Mouse (Mus musculus) layer of hippocampus, adult 9-11 months (tissue): Measurements from ENCODE around the gene Plekho1.

Source experiments
- DNase-seq: peaks from one replicate; pipeline ENCODE4 v3.0.0; 2022

Plekho1 gene

GRCm38 (mm10) chr3:96001560-96001959 lies 5.8 kb upstream of the Plekho1 start:
- DNase-seq = no peak

GRCm38 (mm10) chr3:96000921-96001501 lies 5.2 kb upstream of the Plekho1 start:
- DNase-seq = peak; percentile 73

DNA sequence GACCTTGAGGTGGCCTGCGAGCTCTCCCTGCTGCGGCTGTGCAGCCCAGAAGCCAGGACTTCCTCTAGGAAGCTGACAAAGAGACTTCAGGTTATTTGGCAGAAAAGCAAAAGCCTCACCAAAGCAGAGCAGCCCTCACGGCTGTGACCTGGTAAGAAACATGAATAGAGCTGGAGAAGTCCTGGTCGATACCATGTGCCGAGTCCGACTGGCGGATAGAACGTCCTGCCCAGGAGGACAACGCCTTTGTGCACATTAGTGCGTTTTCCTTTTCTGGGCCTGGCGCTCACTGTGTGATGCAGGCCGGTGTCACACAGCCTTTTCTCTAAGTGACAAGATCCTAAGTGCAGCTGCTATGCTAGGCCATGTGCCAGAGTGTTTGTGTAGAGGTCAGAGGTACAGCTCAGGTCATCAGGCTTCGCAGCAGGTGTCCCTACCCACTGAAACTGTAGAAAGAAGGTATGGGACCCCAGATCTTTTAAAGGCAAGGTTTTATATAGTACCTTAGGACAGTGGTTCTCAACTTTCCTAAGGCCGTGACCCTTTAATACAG lies 4.4 kb upstream of the Plekho1 start:
- DNase-seq = no peak

- no peak for DNase-seq
Measured at GRCm38 (mm10) chr3:95999308-96000079, 3.7 kb upstream of the Plekho1 start.

DNA sequence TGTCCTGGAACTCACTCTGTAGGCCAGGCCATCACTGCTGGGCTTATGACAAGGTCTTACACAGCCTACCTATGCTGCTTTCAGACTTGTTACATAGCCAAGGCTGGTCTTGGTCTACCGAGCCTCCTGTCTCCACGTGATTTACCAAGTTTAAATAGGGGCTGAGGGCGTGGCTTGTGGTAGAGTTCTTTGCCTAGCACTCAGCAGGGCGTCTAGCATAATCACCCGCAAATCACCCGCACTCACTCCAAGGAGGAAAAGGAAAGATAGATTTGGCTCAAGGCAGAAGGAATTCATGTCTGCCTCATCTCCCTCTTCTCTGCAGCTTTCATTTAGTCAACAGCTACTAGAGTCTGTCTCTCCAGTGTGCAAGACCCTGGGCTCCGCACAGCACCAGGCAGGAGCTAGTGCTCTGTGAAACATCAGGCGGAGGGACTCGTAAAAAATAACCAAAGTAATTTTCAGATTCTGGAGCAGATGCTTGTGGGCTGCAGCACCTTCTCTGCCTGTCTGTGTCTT lies 1.5 kb upstream of the Plekho1 start:
- DNase-seq = peak; percentile 66

GRCm38 (mm10) chr3:95996451-95997073 lies 761 bp upstream of the Plekho1 start:
- no peak for DNase-seq

- DNase-seq = no peak
Measured at GRCm38 (mm10) chr3:95994975-95995801, 613 bp downstream of the Plekho1 start.

DNA sequence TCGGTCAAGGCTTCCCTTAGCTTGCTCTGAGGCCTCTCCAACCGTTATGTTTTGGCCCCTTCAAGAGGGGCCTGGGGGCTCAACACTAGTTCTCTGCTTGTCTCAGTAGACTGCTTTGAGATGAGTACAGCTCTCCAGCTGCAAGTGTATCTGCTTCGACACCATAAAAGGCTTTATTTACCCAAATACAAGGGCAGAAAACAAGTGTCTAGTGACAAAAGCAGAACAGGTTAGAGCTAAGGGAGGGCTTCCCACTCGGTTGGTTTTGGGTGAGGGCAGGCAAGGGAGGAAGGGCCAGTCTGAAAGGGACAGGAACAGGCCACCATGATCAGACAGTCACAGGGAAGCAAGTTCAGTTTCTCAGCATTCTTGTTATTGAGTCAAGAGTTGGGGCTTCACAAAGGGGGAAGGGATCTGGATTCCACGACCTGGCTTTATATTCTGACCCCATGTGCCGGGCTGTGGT lies 1.4 kb downstream of the Plekho1 start:
- DNase-seq = peak; percentile 72

GRCm38 (mm10) chr3:95993881-95994280 lies 1.9 kb downstream of the Plekho1 start:
- DNase-seq = no peak

DNA sequence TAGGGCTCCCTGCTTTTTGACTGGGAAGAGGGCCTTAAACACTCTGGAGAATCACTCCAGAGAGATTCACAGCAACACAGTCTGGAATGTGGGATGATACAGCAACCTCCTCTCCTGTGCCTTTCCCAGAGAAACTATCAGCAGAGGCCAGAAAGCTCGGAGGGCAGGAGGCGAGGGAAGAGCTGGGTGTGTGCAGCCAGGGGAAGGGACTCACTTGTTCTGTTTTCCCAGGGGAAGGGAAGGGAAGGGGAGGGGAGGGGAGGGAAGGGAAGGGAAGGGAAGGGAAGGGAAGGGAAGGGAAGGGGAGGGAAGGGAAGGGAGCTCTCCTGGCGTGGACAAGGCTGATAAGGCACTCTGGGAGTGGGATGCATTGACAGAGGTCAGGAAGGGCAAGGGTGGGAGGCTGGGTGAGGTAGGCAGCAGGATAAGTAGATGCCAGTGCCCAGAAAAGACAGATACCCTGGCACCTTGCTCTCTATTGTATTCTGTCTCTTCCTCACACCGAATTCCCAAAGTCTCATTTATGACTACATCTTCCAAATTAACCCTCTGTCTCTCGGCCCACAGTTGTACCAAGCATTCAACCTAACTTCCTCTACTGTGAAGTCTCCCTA lies 2.7 kb downstream of the Plekho1 start:
- no peak for DNase-seq

- DNase-seq = peak; percentile 60
Measured at GRCm38 (mm10) chr3:95990413-95990941, 5.3 kb downstream of the Plekho1 start.

DNA sequence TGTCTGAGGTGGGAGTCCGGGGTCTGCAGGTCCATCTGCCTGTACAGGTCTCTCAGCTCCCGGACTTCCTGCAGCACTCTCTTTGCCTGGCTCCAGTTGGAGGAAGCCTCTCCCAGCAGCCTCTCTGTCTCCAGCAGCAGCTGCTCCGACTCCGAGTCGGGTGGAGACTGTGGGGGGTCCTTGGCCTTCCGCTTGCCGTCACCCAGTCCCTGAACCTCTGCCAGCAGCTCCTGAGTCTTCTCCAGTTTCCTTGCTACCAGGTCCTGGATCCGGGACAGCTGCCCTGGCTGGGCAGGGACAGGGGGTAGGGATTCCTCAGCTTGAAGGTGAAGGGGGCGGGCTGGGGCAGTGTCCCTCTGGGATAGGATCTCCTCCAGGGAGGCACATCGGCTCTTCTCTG lies 6.8 kb downstream of the Plekho1 start:
- DNase-seq = no peak

DNA sequence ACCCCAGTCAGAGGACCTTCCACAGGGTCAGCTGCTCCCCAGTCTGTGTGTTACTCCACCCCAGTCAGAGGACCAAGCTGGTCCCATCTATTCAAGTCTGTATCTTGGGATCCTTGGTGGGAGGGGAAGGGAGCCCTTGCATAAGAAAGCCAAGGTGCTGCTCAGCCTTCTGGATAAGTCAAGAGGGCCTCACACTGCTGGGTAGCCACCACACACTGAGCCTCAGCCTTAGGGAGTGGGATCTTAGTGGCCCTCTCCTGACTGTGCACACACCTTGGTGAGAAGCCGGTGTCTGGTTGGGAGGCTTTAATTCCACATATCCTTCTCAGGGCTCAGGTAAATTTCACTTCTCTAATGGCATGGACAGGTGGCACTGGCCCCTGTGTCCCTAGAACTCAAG lies 7.7 kb downstream of the Plekho1 start:
- DNase-seq = no peak

- DNase-seq = peak; percentile 87
Measured at GRCm38 (mm10) chr3:95987386-95988110, 8.3 kb downstream of the Plekho1 start.

DNA sequence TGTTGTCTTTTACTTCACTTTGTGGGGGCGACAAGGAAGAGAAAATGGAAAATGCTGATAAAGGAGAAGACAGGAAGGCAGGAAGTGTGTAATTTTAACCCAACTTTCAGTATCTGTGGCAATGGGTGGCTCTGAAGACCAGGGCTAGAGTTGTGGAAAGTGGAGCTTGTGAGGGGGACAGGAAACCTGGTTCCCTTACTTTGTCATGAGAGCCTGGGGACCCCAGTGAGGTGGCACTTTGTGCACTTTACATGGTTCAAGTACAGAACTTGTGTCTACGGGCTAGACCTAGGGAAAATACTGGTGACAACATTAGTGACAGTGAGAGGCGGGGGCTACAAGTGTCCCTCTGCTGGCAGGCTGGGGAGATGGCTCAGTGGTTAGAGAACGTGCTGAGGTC lies 8.8 kb downstream of the Plekho1 start:
- DNase-seq = no peak

DNA sequence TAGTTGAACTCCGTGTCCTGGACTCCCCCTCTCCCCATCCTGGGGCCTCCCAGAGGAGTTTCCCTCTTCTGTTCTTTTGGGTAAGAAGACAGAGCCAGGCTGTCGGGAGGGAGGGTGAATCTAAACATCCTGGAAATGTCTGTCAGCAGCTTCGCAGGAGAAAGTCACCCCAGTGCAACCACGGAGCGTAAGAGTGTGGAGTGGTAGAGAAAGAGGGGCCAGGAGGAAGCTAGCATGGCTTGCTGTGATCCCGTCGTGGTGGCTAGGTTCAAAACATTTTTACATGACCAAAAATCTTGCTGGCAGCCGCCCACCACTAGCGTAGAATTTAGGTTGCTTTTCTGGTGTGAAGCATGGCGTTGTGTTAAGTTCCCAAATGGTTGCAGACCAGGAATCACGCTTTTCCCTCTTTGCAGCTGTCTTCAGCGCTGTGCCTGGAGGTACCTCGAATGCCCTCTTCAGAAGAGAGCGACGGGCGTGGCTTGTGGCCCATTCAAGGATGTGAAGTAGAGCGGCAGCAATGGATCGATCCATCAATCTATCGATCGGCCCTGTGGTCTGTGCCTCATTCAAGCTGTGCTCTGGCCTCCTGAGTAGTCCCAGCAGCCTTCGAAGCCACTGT lies 9.7 kb downstream of the Plekho1 start:
- DNase-seq = peak; percentile 73

- peak; percentile 85 for DNase-seq
Measured at GRCm38 (mm10) chr3:95985209-95986000, 10.4 kb downstream of the Plekho1 start.

- no peak for DNase-seq
Measured at GRCm38 (mm10) chr3:95982129-95982528, 13.7 kb downstream of the Plekho1 start.

DNA sequence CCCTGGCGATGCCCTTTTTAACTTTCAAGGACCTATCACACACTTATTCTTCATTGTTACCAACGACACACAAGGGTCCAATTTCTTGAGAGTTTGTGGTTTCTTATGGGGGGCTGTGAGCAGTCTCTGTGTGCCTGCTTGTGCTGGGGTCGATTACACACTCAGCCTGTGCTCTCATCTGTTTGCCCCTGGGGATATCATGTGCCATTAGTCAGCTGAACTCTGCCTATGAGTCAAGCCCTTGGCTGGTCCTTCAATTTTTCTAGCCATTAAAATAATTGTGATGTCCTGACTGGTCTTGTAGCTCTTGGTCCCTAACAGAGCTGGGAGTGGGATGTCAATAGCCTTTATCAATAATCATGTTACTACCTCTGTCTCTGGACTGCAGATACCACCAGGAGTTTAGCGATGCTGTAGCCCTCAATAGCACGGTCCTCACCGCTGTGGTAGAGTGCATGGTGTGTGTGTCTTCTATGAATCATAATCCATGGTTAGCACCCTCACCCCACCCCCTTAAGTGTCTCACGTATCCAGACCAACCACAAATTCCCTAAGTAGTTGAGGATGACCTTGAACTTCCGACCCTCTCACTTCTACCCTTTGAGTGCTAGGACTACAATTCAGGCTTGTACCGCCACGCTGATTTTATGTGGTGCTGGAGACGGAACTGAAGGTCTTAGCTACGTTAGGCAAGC lies 15.4 kb downstream of the Plekho1 start:
- no peak for DNase-seq
